Mouse (Mus musculus) CH12.LX (cell line): ENCODE measurements around the gene Dyx1c1. TPM values are rescaled to one million over a fixed set of nuclear protein-coding genes. Genes with fewer than 3 reads are reported as not detected.

ENCODE experiments used
- DNase-seq: peaks from one replicate; pipeline ENCODE4 v3.0.0-alpha.2; 2013; ENCODE audit errors: extremely low read depth
- H3K27ac ChIP-seq: 2 replicates; pipeline ENCODE4 v1.5.1; 2012; ENCODE audit warnings: low read depth, mild to moderate bottlenecking, control low read depth, moderate library complexity; ENCODE audit not compliant: insufficient read depth
- H3K27me3 ChIP-seq: replicated peaks from 2 replicates; pipeline ENCODE3; 2012; ENCODE audit warnings: inconsistent platforms
- H3K36me3 ChIP-seq, 2 experiments: replicated peaks in 1 of 2; 2 replicates each; pipeline versions ENCODE3 to v1.6.1; 2012; ENCODE audit warnings: inconsistent platforms in 1 of 2, low read length in 1 of 2, mild to moderate bottlenecking in 1 of 2, mixed read lengths in 1 of 2, moderate library complexity in 1 of 2; ENCODE audit not compliant: control insufficient read depth in 1 of 2, insufficient read depth in 1 of 2
- H3K4me1 ChIP-seq, 2 experiments: 2 replicates each; pipeline ENCODE4 v1.6.1; 2012; ENCODE audit warnings: inconsistent platforms in 1 of 2, moderate library complexity in 1 of 2; ENCODE audit not compliant: insufficient read depth in 2 of 2, control insufficient read depth in 1 of 2
- H3K4me2 ChIP-seq: 2 replicates; pipeline ENCODE4 v1.6.1; 2012; ENCODE audit warnings: low read depth, mild to moderate bottlenecking, control low read depth; ENCODE audit not compliant: poor library complexity, insufficient read depth, severe bottlenecking
- H3K4me3 ChIP-seq, 3 experiments: fragments of 150-350 bp in 1 of 3; sonication (generic) in 1 of 3; replicated peaks in 1 of 3; 2 replicates each; pipeline versions ENCODE3 to v1.5.1; 2011 to 2012; ENCODE audit warnings: low read depth in 2 of 3, low read length in 2 of 3, mild to moderate bottlenecking in 2 of 3, moderate library complexity in 2 of 3, control low read depth in 1 of 3, improper control_type of control experiment in 1 of 3, inconsistent platforms in 1 of 3, mixed read lengths in 1 of 3; ENCODE audit not compliant: poor library complexity in 1 of 3
- H3K79me2 ChIP-seq: replicated peaks from 2 replicates; pipeline ENCODE4 v1.6.1; 2012; ENCODE audit warnings: mild to moderate bottlenecking, moderate library complexity; ENCODE audit not compliant: control insufficient read depth, poor library complexity, insufficient read depth, severe bottlenecking; ENCODE audit errors: extremely low read depth
- H3K9ac ChIP-seq: 2 replicates; pipeline ENCODE4 v1.6.1; 2012; ENCODE audit warnings: low read depth, mild to moderate bottlenecking, control low read depth, moderate library complexity; ENCODE audit not compliant: insufficient read depth
- H3K9me3 ChIP-seq: replicated peaks from 2 replicates; pipeline ENCODE3; 2012; ENCODE audit warnings: low read length, inconsistent platforms, mixed read lengths
- CTCF ChIP-seq, 2 experiments: IDR thresholded peaks in 1 of 2; conservative IDR thresholded peaks in 1 of 2; 2 replicates each; pipeline ENCODE4 v1.5.1; 2011 to 2012; ENCODE audit warnings: low read depth in 2 of 2, low read length in 2 of 2, improper control_type of control experiment in 1 of 2, inconsistent platforms in 1 of 2, mild to moderate bottlenecking in 1 of 2, moderate library complexity in 1 of 2
- ELF1 ChIP-seq: IDR thresholded peaks from 2 replicates; pipeline ENCODE4 v1.6.1; 2014; ENCODE audit warnings: low read depth, mild to moderate bottlenecking, inconsistent platforms, low read length, improper control_type of control experiment
- EP300 ChIP-seq: IDR thresholded peaks from 2 replicates; pipeline ENCODE4 v1.6.1; 2011; ENCODE audit warnings: low read length, improper control_type of control experiment
- GABPA ChIP-seq: IDR thresholded peaks from 2 replicates; pipeline ENCODE4 v1.6.1; 2012; ENCODE audit warnings: low read depth, low read length, improper control_type of control experiment, inconsistent platforms; ENCODE audit not compliant: insufficient replicate concordance
- HCFC1 ChIP-seq: IDR thresholded peaks from 2 replicates; pipeline ENCODE4 v1.6.1; 2012; ENCODE audit warnings: low read depth, mild to moderate bottlenecking, inconsistent platforms, low read length, improper control_type of control experiment
- IRF4 ChIP-seq: IDR thresholded peaks from 2 replicates; pipeline ENCODE4 v1.6.1; 2014; ENCODE audit warnings: low read depth, mild to moderate bottlenecking, inconsistent platforms, low read length, improper control_type of control experiment
- KAT2A ChIP-seq: IDR thresholded peaks from 2 replicates; pipeline ENCODE4 v1.6.1; 2012; ENCODE audit warnings: low read length, improper control_type of control experiment, inconsistent platforms; ENCODE audit not compliant: insufficient replicate concordance
- MAZ ChIP-seq: IDR thresholded peaks from 2 replicates; pipeline ENCODE4 v1.6.1; 2012; ENCODE audit warnings: low read depth, mild to moderate bottlenecking, inconsistent platforms, low read length, improper control_type of control experiment, moderate library complexity
- MEF2A ChIP-seq: IDR thresholded peaks from 2 replicates; pipeline ENCODE4 v1.6.1; 2014; ENCODE audit warnings: low read depth, mild to moderate bottlenecking, inconsistent platforms, low read length, improper control_type of control experiment, borderline replicate concordance
- MXI1 ChIP-seq: IDR thresholded peaks from 2 replicates; pipeline ENCODE4 v1.6.1; 2011; ENCODE audit warnings: mild to moderate bottlenecking, low read depth, low read length, improper control_type of control experiment
- NELFE ChIP-seq: IDR thresholded peaks from 2 replicates; pipeline ENCODE4 v1.6.1; 2011; ENCODE audit warnings: low read depth, low read length, improper control_type of control experiment
- POLR2A ChIP-seq: IDR thresholded peaks from 2 replicates; pipeline ENCODE4 v1.6.1; 2011; ENCODE audit warnings: low read depth, mild to moderate bottlenecking, improper control_type of control experiment, low read length
- POLR2AphosphoS2 ChIP-seq: IDR thresholded peaks from 2 replicates; pipeline ENCODE4 v1.6.1; 2011; ENCODE audit warnings: low read depth, low read length, improper control_type of control experiment
- RAD21 ChIP-seq: IDR thresholded peaks from 2 replicates; pipeline ENCODE4 v1.6.1; 2011; ENCODE audit warnings: low read depth, mild to moderate bottlenecking, low read length, improper control_type of control experiment, moderate library complexity
- SIN3A ChIP-seq: IDR thresholded peaks from 2 replicates; pipeline ENCODE4 v1.6.1; 2012; ENCODE audit warnings: low read length, improper control_type of control experiment, inconsistent platforms
- USF1 ChIP-seq: IDR thresholded peaks from 2 replicates; pipeline ENCODE4 v1.6.1; 2014; ENCODE audit warnings: low read depth, mild to moderate bottlenecking, inconsistent platforms, low read length, improper control_type of control experiment
- ZC3H11A ChIP-seq: IDR thresholded peaks from 2 replicates; pipeline ENCODE4 v1.6.1; 2012; ENCODE audit warnings: low read depth, mild to moderate bottlenecking, inconsistent platforms, low read length, improper control_type of control experiment
- ZKSCAN1 ChIP-seq: IDR thresholded peaks from 2 replicates; pipeline ENCODE4 v1.6.1; 2012; ENCODE audit warnings: low read depth, inconsistent platforms, low read length, improper control_type of control experiment, borderline replicate concordance
- ZNF384 ChIP-seq: IDR thresholded peaks from 2 replicates; pipeline ENCODE4 v1.6.1; 2012; ENCODE audit warnings: low read depth, low read length, improper control_type of control experiment, inconsistent platforms
- dilution Hi-C: fragments of 300-500 bp; cut with MboI; formaldehyde crosslinking; loops from 2 replicates; pipeline ENCODE4 v1.14.3; 2020; ENCODE audit warnings: low sequenced_read_pairs; ENCODE audit not compliant: extremely low pct_unique_long_range_greater_than_20kb, extremely low pct_ligation_motif_present
- in situ Hi-C: fragments of 300-500 bp; cut with MboI; formaldehyde crosslinking; loops from 3 replicates; pipeline ENCODE4 v1.14.3; 2019; ENCODE audit warnings: low sequenced_read_pairs, low pct_ligation_motif_present, low pct_unique_long_range_greater_than_20kb, mixed read lengths
- polyA plus RNA-seq: library from polyadenylated mRNA; unstranded; fragments of >175 nt; gene quantifications from 2 replicates; pipeline ENCODE4 v1.2.1, GENCODE M21; 2012; ENCODE audit warnings: low read depth; ENCODE audit not compliant: insufficient read length
- total RNA-seq, 2 experiments: library from RNA; depleted of rRNA; stranded (reverse); fragments of 300-350 nt in 1 of 2; fragments of >200 nt in 1 of 2; gene quantifications; 2 replicates each; pipeline ENCODE4 v1.2.3; 2012 to 2014

The Dyx1c1 gene
- total RNA-seq (2012; rRNA removed) (2.1 and 3.4 TPM in 2 replicates), total RNA-seq (2014; rRNA removed) (6.2 and 6.8 TPM in 2 replicates), polyA plus RNA-seq (5.7 and 6.1 TPM in 2 replicates)

- DNase-seq: peak; percentile 63
- TF ChIP-seq GABPA: no peak
- TF ChIP-seq POLR2AphosphoS2: no peak
- no peak for TF ChIP-seq KAT2A
- peak; percentile 67 for TF ChIP-seq SIN3A
- TF ChIP-seq NELFE: no peak
- TF ChIP-seq MAZ: no peak
- no peak for TF ChIP-seq RAD21
- TF ChIP-seq CTCF (conservative IDR thresholded peaks at IDR 0.05 in 1 of 2, IDR thresholded peaks at IDR 0.05 in 1 of 2; ENCODE audit: low read depth in 2 of 2, low read length in 2 of 2): no peak
- no peak for TF ChIP-seq IRF4
- TF ChIP-seq MEF2A: 0 out of 2 replicates have a peak, but pooled peaks have one; percentile 34
- TF ChIP-seq MXI1: peak; percentile 69; the same call in 1 of the 2 replicates
- no peak for TF ChIP-seq ZC3H11A
- TF ChIP-seq POLR2A: 0 out of 2 replicates have a peak, but pooled peaks have one; percentile 34
- peak; percentile 82 for TF ChIP-seq ELF1
- TF ChIP-seq EP300: no peak
- TF ChIP-seq ZNF384: no peak
- TF ChIP-seq USF1: no peak
- no peak for TF ChIP-seq ZKSCAN1
- TF ChIP-seq HCFC1: peak; percentile 70
- TF ChIP-seq, all 38 proteins: peak for 6
Observed at GRCm38 (mm10) chr9:72958521-72959450, at the start of gene Dyx1c1, which contains the start of gene Gm44503. Gene Dyx1c1, plus strand, starts transcription at chr9:72958785. Gene Gm44503, plus strand, starts transcription at chr9:72958852.

GRCm38 (mm10) chr9:72911381-72911780 lies 47.2 kb upstream of the Dyx1c1 start:
- TF ChIP-seq CTCF (conservative IDR thresholded peaks at IDR 0.05 in 1 of 2, IDR thresholded peaks at IDR 0.05 in 1 of 2; ENCODE audit: low read depth in 2 of 2, low read length in 2 of 2): peak in 1 of 2 experiments; percentile 27; a peak in 1 of 4 replicates
- TF ChIP-seq RAD21: no peak
- Histone ChIP-seq H3K4me2 (no peak overlapping the region), H3K9me3 (no peaks in the 10 kb centered on the region), H3K9ac (no peak overlapping the region), H3K79me2 (no peaks in the 10 kb centered on the region), H3K4me1 (no peaks in the 10 kb centered on the region), H3K4me3 (no peak overlapping the region), H3K27me3 (no peaks in the 10 kb centered on the region), H3K36me3 (no peaks in the 10 kb centered on the region), H3K27ac (no peak overlapping the region)
- dilution Hi-C loops (no loop called here), in situ Hi-C loops (no loop called here)
- no peak for DNase-seq

More at GRCm38 (mm10) chr9:72958521-72959450, at the start of gene Dyx1c1, which contains the start of gene Gm44503:
- dilution Hi-C loops (no loop called here), in situ Hi-C loops (no loop called here)
- Histone ChIP-seq H3K4me1 (peaks cover 18 to 28% of the 10 kb centered on the region in 2 experiments), H3K36me3 (no peaks in the 10 kb centered on the region), H3K79me2 (no peaks in the 10 kb centered on the region), H3K27ac (no peak within 1 kb of the TSS), H3K4me3 (peak within 1 kb of the TSS; percentile 54 to 74 (median 57)), H3K27me3 (no peaks in the 10 kb centered on the region), H3K4me2 (no peak within 1 kb of the TSS; the same call in 1 of the 2 replicates), H3K9ac (no peak within 1 kb of the TSS), H3K9me3 (no peaks in the 10 kb centered on the region)
